Mouse (Mus musculus) embryonic facial prominence, embryonic 13.5 days (tissue): ENCODE measurements around the gene Fermt2. TPM values are rescaled to one million over a fixed set of nuclear protein-coding genes. Genes with fewer than 3 reads are reported as not detected.

Experiments
- ATAC-seq: fragments of 200-750 bp; cut with Nextera tagmentation; 2 replicates; pipeline ENCODE4 v1.8.0; 2017; ENCODE audit warnings: low read depth; ENCODE audit not compliant: insufficient number of reproducible peaks, insufficient read depth, low FRiP score, low TSS enrichment
- H3K27ac ChIP-seq: fragments of 300-500 bp; sonication (generic); 2 replicates; pipeline ENCODE4 v1.5.1; 2015; ENCODE audit warnings: moderate library complexity, mild to moderate bottlenecking, inconsistent platforms
- H3K27me3 ChIP-seq: fragments of 300-500 bp; sonication (generic); 2 replicates; pipeline ENCODE4 v1.6.1; 2015; ENCODE audit warnings: mild to moderate bottlenecking, inconsistent platforms
- H3K36me3 ChIP-seq: fragments of 300-500 bp; sonication (generic); 2 replicates; pipeline ENCODE4 v1.6.1; 2015; ENCODE audit warnings: mild to moderate bottlenecking, inconsistent platforms
- H3K4me1 ChIP-seq: fragments of 300-500 bp; sonication (generic); 2 replicates; pipeline ENCODE4 v1.6.1; 2015; ENCODE audit warnings: inconsistent platforms
- H3K4me2 ChIP-seq: fragments of 300-500 bp; sonication (generic); 2 replicates; pipeline ENCODE4 v1.6.1; 2015; ENCODE audit warnings: moderate library complexity, mild to moderate bottlenecking, inconsistent platforms
- H3K4me3 ChIP-seq: fragments of 300-500 bp; sonication (generic); 2 replicates; pipeline ENCODE4 v1.5.1; 2015; ENCODE audit warnings: mild to moderate bottlenecking, inconsistent platforms
- H3K9ac ChIP-seq: fragments of 300-500 bp; sonication (generic); 2 replicates; pipeline ENCODE4 v1.6.1; 2015; ENCODE audit warnings: mild to moderate bottlenecking, inconsistent platforms
- H3K9me3 ChIP-seq: fragments of 300-500 bp; sonication (generic); 2 replicates; pipeline ENCODE4 v1.6.1; 2016; ENCODE audit warnings: inconsistent platforms
- WGBS: fragments of 180-500 bp; shearing (Covaris S2); methylation state at CpG from one replicate; pipeline ENCODE4 v1.1.7; 2015; ENCODE audit warnings: mixed read lengths; 5-methylcytosine and 5-hydroxymethylcytosine counted together
- polyA plus RNA-seq: library from polyadenylated mRNA; unstranded; fragments of >200 nt; fragmentation: Nextera tagmentation; extraction: Ambion mirVana; gene quantifications from 2 replicates; pipeline ENCODE4 v1.2.1, GENCODE M21; 2015

The Fermt2 gene
- polyA plus RNA-seq, 1 experiment from 2014 or later = 119 TPM

- Histone ChIP-seq H3K4me2 (no peak overlapping the region), H3K9me3 (no peaks in the 10 kb centered on the region), H3K27me3 (no peaks in the 10 kb centered on the region), H3K36me3 (no peaks in the 10 kb centered on the region), H3K9ac (no peak overlapping the region), H3K27ac (no peak overlapping the region), H3K4me3 (no peak overlapping the region), H3K4me1 (no peaks in the 10 kb centered on the region)
- ATAC-seq = no peak
- WGBS = 74% methylated on average over 13 of the region's 13 CpGs
These were observed 20.2 kb upstream of the Fermt2 start for GRCm38 (mm10) chr14:45550010-45550647.

GRCm38 (mm10) chr14:45548118-45548517 lies 18.2 kb upstream of the Fermt2 start:
- H3K4me1 ChIP-seq = no peaks in the 10 kb centered on the region
- H3K27ac ChIP-seq = no peak overlapping the region
- H3K36me3 ChIP-seq = no peaks in the 10 kb centered on the region
- ATAC-seq = no peak
- H3K4me3 ChIP-seq = no peak overlapping the region
- no peaks in the 10 kb centered on the region for H3K9me3 ChIP-seq
- WGBS = 72% methylated on average over 3 of the region's 3 CpGs
- no peak overlapping the region for H3K9ac ChIP-seq
- H3K4me2 ChIP-seq = no peak overlapping the region
- H3K27me3 ChIP-seq = no peaks in the 10 kb centered on the region

- Histone ChIP-seq H3K9ac (no peak overlapping the region), H3K4me3 (no peak overlapping the region), H3K9me3 (no peaks in the 10 kb centered on the region), H3K27ac (no peak overlapping the region), H3K4me2 (no peak overlapping the region), H3K4me1 (peaks cover 2% of the 10 kb centered on the region; the same call in 1 of the 2 replicates), H3K36me3 (no peaks in the 10 kb centered on the region), H3K27me3 (no peaks in the 10 kb centered on the region)
- ATAC-seq = no peak
- 63% methylated on average over 7 of the region's 7 CpGs for whole genome bisulfite sequencing
These were observed 15.0 kb upstream of the Fermt2 start for GRCm38 (mm10) chr14:45544905-45545304.

GRCm38 (mm10) chr14:45544026-45544425 lies 14.1 kb upstream of the Fermt2 start:
- 84% methylated on average over 5 of the region's 6 CpGs for WGBS

GRCm38 (mm10) chr14:45539659-45540468 lies 9.9 kb upstream of the Fermt2 start:
- Histone ChIP-seq H3K27ac (peak overlapping the region; percentile 44; the same call in 1 of the 2 replicates), H3K4me3 (no peak overlapping the region), H3K4me2 (no peak overlapping the region), H3K36me3 (no peaks in the 10 kb centered on the region), H3K4me1 (peaks cover 4% of the 10 kb centered on the region; the same call in 1 of the 2 replicates), H3K9me3 (no peaks in the 10 kb centered on the region), H3K27me3 (no peaks in the 10 kb centered on the region), H3K9ac (no peak overlapping the region)
- ATAC-seq = no peak; the same call in 1 of the 2 replicates
- WGBS = 16% methylated on average over 12 of the region's 12 CpGs

More at GRCm38 (mm10) chr14:45544026-45544425, 14.1 kb upstream of the Fermt2 start:
- H3K4me3 ChIP-seq = no peak overlapping the region
- no peaks in the 10 kb centered on the region for H3K9me3 ChIP-seq
- peaks cover 4% of the 10 kb centered on the region; the same call in 1 of the 2 replicates for H3K4me1 ChIP-seq
- no peak overlapping the region for H3K27ac ChIP-seq
- H3K27me3 ChIP-seq = no peaks in the 10 kb centered on the region
- no peak overlapping the region for H3K9ac ChIP-seq
- H3K36me3 ChIP-seq = no peaks in the 10 kb centered on the region
- H3K4me2 ChIP-seq = no peak overlapping the region
- no peak for ATAC-seq

- 1% methylated on average over 37 of the region's 37 CpGs for WGBS
These were observed 737 bp upstream of the Fermt2 start for GRCm38 (mm10) chr14:45530364-45531345.

GRCm38 (mm10) chr14:45528861-45529260 lies 1.1 kb downstream of the Fermt2 start:
- Histone ChIP-seq H3K27ac (peak overlapping the region; percentile 98), H3K4me3 (peak overlapping the region; percentile 64), H3K4me2 (peak overlapping the region; percentile 63), H3K4me1 (peaks cover 27% of the 10 kb centered on the region), H3K9me3 (no peaks in the 10 kb centered on the region), H3K36me3 (no peaks in the 10 kb centered on the region), H3K9ac (peak overlapping the region; percentile 86), H3K27me3 (no peaks in the 10 kb centered on the region)
- 0% methylated on average over 13 of the region's 13 CpGs for WGBS
- no peak for ATAC-seq

More at GRCm38 (mm10) chr14:45530364-45531345, 737 bp upstream of the Fermt2 start:
- peak overlapping the region; percentile 86 for H3K9ac ChIP-seq
- H3K4me3 ChIP-seq = peak overlapping the region; percentile 64
- peak overlapping the region; percentile 63 for H3K4me2 ChIP-seq
- no peaks in the 10 kb centered on the region for H3K27me3 ChIP-seq
- peaks cover 27% of the 10 kb centered on the region for H3K4me1 ChIP-seq
- no peaks in the 10 kb centered on the region for H3K9me3 ChIP-seq
- peak overlapping the region; percentile 98 for H3K27ac ChIP-seq
- peak; percentile 18; the same call in 1 of the 2 replicates for ATAC-seq
- no peaks in the 10 kb centered on the region for H3K36me3 ChIP-seq

- H3K9ac ChIP-seq = no peak overlapping the region
- no peak overlapping the region for H3K4me3 ChIP-seq
- ATAC-seq = no peak
- 0 out of 2 replicates have a peak, but pooled peaks cover 3% of the 10 kb centered on the region for H3K36me3 ChIP-seq
- WGBS = 66% methylated on average over 11 of the region's 11 CpGs
- H3K9me3 ChIP-seq = no peaks in the 10 kb centered on the region
- peaks cover 37% of the 10 kb centered on the region for H3K4me1 ChIP-seq
- no peaks in the 10 kb centered on the region for H3K27me3 ChIP-seq
- no peak overlapping the region for H3K27ac ChIP-seq
- H3K4me2 ChIP-seq = no peak overlapping the region
These were observed 14.1 kb downstream of the Fermt2 start for GRCm38 (mm10) chr14:45515771-45516170.

GRCm38 (mm10) chr14:45510787-45511186 lies 19.1 kb downstream of the Fermt2 start:
- H3K36me3 ChIP-seq = peaks cover 3% of the 10 kb centered on the region; the same call in 1 of the 2 replicates
- H3K27ac ChIP-seq = no peak overlapping the region
- no peak for ATAC-seq
- H3K4me3 ChIP-seq = no peak overlapping the region
- no peak overlapping the region for H3K4me2 ChIP-seq
- H3K9ac ChIP-seq = no peak overlapping the region
- no peaks in the 10 kb centered on the region for H3K27me3 ChIP-seq
- WGBS = 41% methylated on average over 4 of the region's 4 CpGs
- peaks cover 55% of the 10 kb centered on the region for H3K4me1 ChIP-seq
- H3K9me3 ChIP-seq = no peaks in the 10 kb centered on the region

GRCm38 (mm10) chr14:45507923-45508322 lies 22.0 kb downstream of the Fermt2 start:
- H3K9me3 ChIP-seq = no peaks in the 10 kb centered on the region
- no peak for ATAC-seq
- 21% methylated on average over 4 of the region's 4 CpGs for WGBS
- no peak overlapping the region for H3K9ac ChIP-seq
- no peak overlapping the region for H3K4me3 ChIP-seq
- H3K4me2 ChIP-seq = no peak overlapping the region
- peak overlapping the region; percentile 24 for H3K27ac ChIP-seq
- H3K27me3 ChIP-seq = no peaks in the 10 kb centered on the region
- H3K4me1 ChIP-seq = peaks cover 38% of the 10 kb centered on the region
- H3K36me3 ChIP-seq = peaks cover 15% of the 10 kb centered on the region

- no peaks in the 10 kb centered on the region for H3K9me3 ChIP-seq
- ATAC-seq = no peak
- 61% methylated on average over 3 of the region's 3 CpGs for WGBS
- H3K27ac ChIP-seq = peak overlapping the region; percentile 24; the same call in 1 of the 2 replicates
- H3K4me3 ChIP-seq = no peak overlapping the region
- H3K36me3 ChIP-seq = peaks cover 20% of the 10 kb centered on the region
- no peak overlapping the region for H3K4me2 ChIP-seq
- peaks cover 38% of the 10 kb centered on the region for H3K4me1 ChIP-seq
- H3K9ac ChIP-seq = no peak overlapping the region
- no peaks in the 10 kb centered on the region for H3K27me3 ChIP-seq
These were observed 22.5 kb downstream of the Fermt2 start for GRCm38 (mm10) chr14:45507447-45507846.
